Mouse (Mus musculus) CH12.LX (cell line): ENCODE data around the gene Prn. TPM values are rescaled to one million over a fixed set of nuclear protein-coding genes. Genes with fewer than 3 reads are reported as not detected.

Experiments used
- DNase-seq: peaks from one replicate; pipeline ENCODE4 v3.0.0-alpha.2; 2013; ENCODE audit errors: extremely low read depth
- H3K27ac ChIP-seq: 2 replicates; pipeline ENCODE4 v1.5.1; 2012; ENCODE audit warnings: low read depth, mild to moderate bottlenecking, control low read depth, moderate library complexity; ENCODE audit not compliant: insufficient read depth
- H3K27me3 ChIP-seq: replicated peaks from 2 replicates; pipeline ENCODE3; 2012; ENCODE audit warnings: inconsistent platforms
- H3K36me3 ChIP-seq, 2 experiments: replicated peaks in 1 of 2; 2 replicates each; pipeline versions ENCODE3 to v1.6.1; 2012; ENCODE audit warnings: inconsistent platforms in 1 of 2, low read length in 1 of 2, mild to moderate bottlenecking in 1 of 2, mixed read lengths in 1 of 2, moderate library complexity in 1 of 2; ENCODE audit not compliant: control insufficient read depth in 1 of 2, insufficient read depth in 1 of 2
- H3K4me1 ChIP-seq, 2 experiments: 2 replicates each; pipeline ENCODE4 v1.6.1; 2012; ENCODE audit warnings: inconsistent platforms in 1 of 2, moderate library complexity in 1 of 2; ENCODE audit not compliant: insufficient read depth in 2 of 2, control insufficient read depth in 1 of 2
- H3K4me2 ChIP-seq: 2 replicates; pipeline ENCODE4 v1.6.1; 2012; ENCODE audit warnings: low read depth, mild to moderate bottlenecking, control low read depth; ENCODE audit not compliant: poor library complexity, insufficient read depth, severe bottlenecking
- H3K4me3 ChIP-seq, 3 experiments: fragments of 150-350 bp in 1 of 3; sonication (generic) in 1 of 3; replicated peaks in 1 of 3; 2 replicates each; pipeline versions ENCODE3 to v1.5.1; 2011 to 2012; ENCODE audit warnings: low read depth in 2 of 3, low read length in 2 of 3, mild to moderate bottlenecking in 2 of 3, moderate library complexity in 2 of 3, control low read depth in 1 of 3, improper control_type of control experiment in 1 of 3, inconsistent platforms in 1 of 3, mixed read lengths in 1 of 3; ENCODE audit not compliant: poor library complexity in 1 of 3
- H3K79me2 ChIP-seq: replicated peaks from 2 replicates; pipeline ENCODE4 v1.6.1; 2012; ENCODE audit warnings: mild to moderate bottlenecking, moderate library complexity; ENCODE audit not compliant: control insufficient read depth, poor library complexity, insufficient read depth, severe bottlenecking; ENCODE audit errors: extremely low read depth
- H3K9ac ChIP-seq: 2 replicates; pipeline ENCODE4 v1.6.1; 2012; ENCODE audit warnings: low read depth, mild to moderate bottlenecking, control low read depth, moderate library complexity; ENCODE audit not compliant: insufficient read depth
- H3K9me3 ChIP-seq: replicated peaks from 2 replicates; pipeline ENCODE3; 2012; ENCODE audit warnings: low read length, inconsistent platforms, mixed read lengths
- CHD1 ChIP-seq: IDR thresholded peaks from 2 replicates; pipeline ENCODE4 v1.6.1; 2012; ENCODE audit warnings: low read depth, low read length, improper control_type of control experiment, inconsistent platforms
- CTCF ChIP-seq, 2 experiments: IDR thresholded peaks in 1 of 2; conservative IDR thresholded peaks in 1 of 2; 2 replicates each; pipeline ENCODE4 v1.5.1; 2011 to 2012; ENCODE audit warnings: low read depth in 2 of 2, low read length in 2 of 2, improper control_type of control experiment in 1 of 2, inconsistent platforms in 1 of 2, mild to moderate bottlenecking in 1 of 2, moderate library complexity in 1 of 2
- ELF1 ChIP-seq: IDR thresholded peaks from 2 replicates; pipeline ENCODE4 v1.6.1; 2014; ENCODE audit warnings: low read depth, mild to moderate bottlenecking, inconsistent platforms, low read length, improper control_type of control experiment
- EP300 ChIP-seq: IDR thresholded peaks from 2 replicates; pipeline ENCODE4 v1.6.1; 2011; ENCODE audit warnings: low read length, improper control_type of control experiment
- ETS1 ChIP-seq: conservative IDR thresholded peaks from 2 replicates; pipeline ENCODE4 v1.6.1; 2012; ENCODE audit warnings: low read depth, mild to moderate bottlenecking, inconsistent platforms, low read length, improper control_type of control experiment, moderate library complexity
- GABPA ChIP-seq: IDR thresholded peaks from 2 replicates; pipeline ENCODE4 v1.6.1; 2012; ENCODE audit warnings: low read depth, low read length, improper control_type of control experiment, inconsistent platforms; ENCODE audit not compliant: insufficient replicate concordance
- HCFC1 ChIP-seq: IDR thresholded peaks from 2 replicates; pipeline ENCODE4 v1.6.1; 2012; ENCODE audit warnings: low read depth, mild to moderate bottlenecking, inconsistent platforms, low read length, improper control_type of control experiment
- IRF4 ChIP-seq: IDR thresholded peaks from 2 replicates; pipeline ENCODE4 v1.6.1; 2014; ENCODE audit warnings: low read depth, mild to moderate bottlenecking, inconsistent platforms, low read length, improper control_type of control experiment
- JUN ChIP-seq: IDR thresholded peaks from 2 replicates; pipeline ENCODE4 v1.6.1; 2011; ENCODE audit warnings: low read depth, mild to moderate bottlenecking, low read length, improper control_type of control experiment, moderate library complexity; ENCODE audit not compliant: insufficient read depth
- JUND ChIP-seq: conservative IDR thresholded peaks from 2 replicates; pipeline ENCODE4 v1.6.1; 2011; ENCODE audit warnings: low read depth, low read length, improper control_type of control experiment
- MAX ChIP-seq: IDR thresholded peaks from 2 replicates; pipeline ENCODE4 v1.6.1; 2011; ENCODE audit warnings: low read length, improper control_type of control experiment
- MEF2A ChIP-seq: IDR thresholded peaks from 2 replicates; pipeline ENCODE4 v1.6.1; 2014; ENCODE audit warnings: low read depth, mild to moderate bottlenecking, inconsistent platforms, low read length, improper control_type of control experiment, borderline replicate concordance
- MXI1 ChIP-seq: IDR thresholded peaks from 2 replicates; pipeline ENCODE4 v1.6.1; 2011; ENCODE audit warnings: mild to moderate bottlenecking, low read depth, low read length, improper control_type of control experiment
- MYC ChIP-seq: IDR thresholded peaks from 2 replicates; pipeline ENCODE4 v1.6.1; 2011; ENCODE audit warnings: low read depth, mild to moderate bottlenecking, improper control_type of control experiment, low read length
- PAX5 ChIP-seq: IDR thresholded peaks from 2 replicates; pipeline ENCODE4 v1.6.1; 2012; ENCODE audit warnings: low read length, inconsistent platforms, mixed read lengths
- POLR2A ChIP-seq: IDR thresholded peaks from 2 replicates; pipeline ENCODE4 v1.6.1; 2011; ENCODE audit warnings: low read depth, mild to moderate bottlenecking, improper control_type of control experiment, low read length
- POLR2AphosphoS2 ChIP-seq: IDR thresholded peaks from 2 replicates; pipeline ENCODE4 v1.6.1; 2011; ENCODE audit warnings: low read depth, low read length, improper control_type of control experiment
- RAD21 ChIP-seq: IDR thresholded peaks from 2 replicates; pipeline ENCODE4 v1.6.1; 2011; ENCODE audit warnings: low read depth, mild to moderate bottlenecking, low read length, improper control_type of control experiment, moderate library complexity
- RCOR1 ChIP-seq: conservative IDR thresholded peaks from 2 replicates; pipeline ENCODE4 v1.6.1; 2012; ENCODE audit warnings: low read depth, mild to moderate bottlenecking, inconsistent platforms, low read length, improper control_type of control experiment
- SIN3A ChIP-seq: IDR thresholded peaks from 2 replicates; pipeline ENCODE4 v1.6.1; 2012; ENCODE audit warnings: low read length, improper control_type of control experiment, inconsistent platforms
- SMC3 ChIP-seq: IDR thresholded peaks from 2 replicates; pipeline ENCODE4 v1.6.1; 2011; ENCODE audit warnings: low read depth, low read length, improper control_type of control experiment
- TCF12 ChIP-seq: IDR thresholded peaks from 2 replicates; pipeline ENCODE4 v1.6.1; 2014; ENCODE audit warnings: low read depth, mild to moderate bottlenecking, inconsistent platforms, low read length, improper control_type of control experiment
- USF1 ChIP-seq: IDR thresholded peaks from 2 replicates; pipeline ENCODE4 v1.6.1; 2014; ENCODE audit warnings: low read depth, mild to moderate bottlenecking, inconsistent platforms, low read length, improper control_type of control experiment
- USF2 ChIP-seq: conservative IDR thresholded peaks from 2 replicates; pipeline ENCODE4 v1.6.1; 2011; ENCODE audit warnings: low read depth, low read length, improper control_type of control experiment
- ZC3H11A ChIP-seq: IDR thresholded peaks from 2 replicates; pipeline ENCODE4 v1.6.1; 2012; ENCODE audit warnings: low read depth, mild to moderate bottlenecking, inconsistent platforms, low read length, improper control_type of control experiment
- ZKSCAN1 ChIP-seq: IDR thresholded peaks from 2 replicates; pipeline ENCODE4 v1.6.1; 2012; ENCODE audit warnings: low read depth, inconsistent platforms, low read length, improper control_type of control experiment, borderline replicate concordance
- ZMIZ1 ChIP-seq: IDR thresholded peaks from 2 replicates; pipeline ENCODE4 v1.6.1; 2012; ENCODE audit warnings: low read depth, mild to moderate bottlenecking, inconsistent platforms, low read length, improper control_type of control experiment
- ZNF384 ChIP-seq: IDR thresholded peaks from 2 replicates; pipeline ENCODE4 v1.6.1; 2012; ENCODE audit warnings: low read depth, low read length, improper control_type of control experiment, inconsistent platforms
- dilution Hi-C: fragments of 300-500 bp; cut with MboI; formaldehyde crosslinking; loops from 2 replicates; pipeline ENCODE4 v1.14.3; 2020; ENCODE audit warnings: low sequenced_read_pairs; ENCODE audit not compliant: extremely low pct_unique_long_range_greater_than_20kb, extremely low pct_ligation_motif_present
- in situ Hi-C: fragments of 300-500 bp; cut with MboI; formaldehyde crosslinking; loops from 3 replicates; pipeline ENCODE4 v1.14.3; 2019; ENCODE audit warnings: low sequenced_read_pairs, low pct_ligation_motif_present, low pct_unique_long_range_greater_than_20kb, mixed read lengths
- polyA plus RNA-seq: library from polyadenylated mRNA; unstranded; fragments of >175 nt; gene quantifications from 2 replicates; pipeline ENCODE4 v1.2.1, GENCODE M21; 2012; ENCODE audit warnings: low read depth; ENCODE audit not compliant: insufficient read length
- total RNA-seq, 2 experiments: library from RNA; depleted of rRNA; stranded (reverse); fragments of 300-350 nt in 1 of 2; fragments of >200 nt in 1 of 2; gene quantifications; 2 replicates each; pipeline ENCODE4 v1.2.3; 2012 to 2014

Gene Prn
- total and polyA plus RNA-seq, 3 experiments: not detected

DNA sequence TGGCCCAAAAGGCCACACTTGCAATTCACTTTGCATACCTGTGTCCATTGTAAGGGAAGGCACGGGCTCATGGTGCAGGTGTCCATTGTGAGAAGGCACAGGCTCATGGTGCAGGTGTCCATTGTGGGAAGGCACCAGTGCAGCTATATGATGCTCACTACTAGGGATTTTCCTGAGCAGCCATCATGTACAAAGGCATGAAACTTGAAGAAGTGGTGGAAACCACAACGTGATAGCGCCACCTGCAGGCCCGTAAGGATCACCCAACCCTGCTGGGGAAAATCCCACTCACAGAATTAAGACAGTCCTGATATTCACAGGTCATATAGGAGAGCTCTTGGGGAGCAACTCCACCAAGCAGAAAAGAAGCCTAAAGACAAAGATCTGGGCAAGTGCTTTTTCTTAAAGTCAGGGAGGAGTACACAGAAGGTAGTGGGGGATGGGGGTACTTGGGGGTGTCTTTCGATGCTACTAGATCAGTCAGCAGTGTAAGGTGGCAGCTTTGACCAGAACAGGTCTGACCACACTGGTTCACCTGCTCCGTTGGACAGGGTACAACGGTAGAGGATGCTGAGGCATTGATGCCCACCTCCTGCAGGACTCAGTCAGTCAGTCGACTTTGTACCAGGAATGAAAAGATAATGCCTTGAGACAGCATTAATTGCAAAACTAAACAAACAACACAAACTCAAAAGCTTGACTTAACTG is 29.8 kb downstream of the Prn start (continued):
- peak; percentile 93 for TF ChIP-seq SMC3
- no peak for TF ChIP-seq HCFC1
- no peak for TF ChIP-seq USF2
- TF ChIP-seq USF1: no peak
- TF ChIP-seq ELF1: no peak
- no peak for TF ChIP-seq ZMIZ1
- TF ChIP-seq POLR2A: no peak
- TF ChIP-seq MEF2A: no peak
- peak; percentile 87 for TF ChIP-seq RAD21
- TF ChIP-seq IRF4: 0 out of 2 replicates have a peak, but pooled peaks have one; percentile 32
- peak; percentile 73 to 92 for TF ChIP-seq CTCF (conservative IDR thresholded peaks at IDR 0.05 in 1 of 2, IDR thresholded peaks at IDR 0.05 in 1 of 2; ENCODE audit: low read depth in 2 of 2, low read length in 2 of 2)
- no peak for TF ChIP-seq ZNF384
- TF ChIP-seq RCOR1: no peak
- TF ChIP-seq TCF12: 0 out of 2 replicates have a peak, but pooled peaks have one; percentile 32
- TF ChIP-seq JUND: no peak

DNA sequence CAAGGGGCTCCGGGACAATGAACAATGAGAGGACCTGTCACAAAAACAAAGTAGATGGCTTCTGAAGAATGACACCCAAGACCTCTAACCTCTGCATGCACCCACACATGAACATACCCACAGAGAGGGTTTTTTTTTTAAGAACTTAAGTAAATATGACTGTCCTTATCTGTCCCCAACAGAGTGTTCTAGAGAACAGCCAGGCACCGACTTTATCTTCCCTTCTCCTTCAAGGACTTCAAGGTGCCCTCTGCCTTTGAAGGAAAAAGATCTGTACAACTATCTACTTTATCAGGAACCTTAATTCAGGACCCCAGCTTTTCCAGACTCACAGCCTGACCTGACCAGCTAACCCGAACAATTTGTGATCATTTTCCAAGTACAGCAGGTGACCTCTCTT is 30.7 kb downstream of the Prn start:
- Histone ChIP-seq H3K27ac (no peak overlapping the region), H3K9ac (no peak overlapping the region)
- in situ Hi-C loops: loop anchor here (25.0 kb wide), 1 partner anchor 403 kb away; no protein-coding TSS in a partner anchor

More for the DNA sequence above, 30.7 kb downstream of the Prn start:
- no peaks in the 10 kb centered on the region for H3K79me2 ChIP-seq
- dilution Hi-C loops: no loop called here
- DNase-seq: no peak
- peaks cover 2 to 24% of the 10 kb centered on the region in 2 experiments; a peak in 2 of 4 replicates for H3K4me1 ChIP-seq
- TF ChIP-seq MXI1: no peak
- no peak for TF ChIP-seq MYC
- no peak for TF ChIP-seq JUND
- TF ChIP-seq JUN: no peak
- TF ChIP-seq POLR2AphosphoS2: no peak
- no peak for TF ChIP-seq TCF12
- no peak for TF ChIP-seq MAX
- TF ChIP-seq ZKSCAN1: no peak
- no peak for TF ChIP-seq ZNF384
- no peak for TF ChIP-seq RAD21
- TF ChIP-seq SIN3A: no peak
- TF ChIP-seq CHD1: no peak
- TF ChIP-seq GABPA: no peak
- no peak for TF ChIP-seq ETS1
- TF ChIP-seq PAX5: no peak
- no peak for TF ChIP-seq ZC3H11A
- TF ChIP-seq EP300: no peak
- TF ChIP-seq, all 38 proteins: peak for 0
- Histone ChIP-seq H3K4me2 (no peak overlapping the region), H3K4me3 (no peak overlapping the region), H3K27me3 (no peaks in the 10 kb centered on the region), H3K9me3 (no peaks in the 10 kb centered on the region), H3K36me3 (peaks cover 3 to 5% of the 10 kb centered on the region in 2 experiments)
